Mouse (Mus musculus) heart, postnatal 0 days (tissue): ENCODE measurements at regions not wholly inside any gene's neighbourhood (a gene's known extent, or its start where the extent isn't known, plus 50 kb on each side); places are given as distances from the start of the nearest gene placed in this dataset.

Experiments
- CTCF ChIP-seq: IDR thresholded peaks from 2 replicates; pipeline ENCODE4 v1.5.1; 2016; ENCODE audit warnings: antibody characterized with exemption, control low read depth, low read depth
- EP300 ChIP-seq: IDR thresholded peaks from 2 replicates; pipeline ENCODE4 v1.6.1; 2016; ENCODE audit warnings: antibody characterized with exemption, low read depth

GRCm38 (mm10) chr11:16619736-16620135, 111.5 kb upstream of the Sec61g start:
- no peak for TF ChIP-seq EP300
- no peak for TF ChIP-seq CTCF
